Mouse (Mus musculus) right cerebral cortex, postnatal 10 days (tissue): ENCODE data around the gene Mcu.

Source experiments
- DNase-seq, 2 experiments: peaks; one replicate each; pipeline ENCODE4 v3.0.0; 2021; ENCODE audit warnings: low spot score in 2 of 2

The Mcu gene

GRCm38 (mm10) chr10:59613276-59613675 lies 3.2 kb downstream of the Mcu start:
- DNase-seq = no peak

GRCm38 (mm10) chr10:59604879-59605464 lies 11.5 kb downstream of the Mcu start:
- no peak for DNase-seq

GRCm38 (mm10) chr10:59603843-59604242 lies 12.6 kb downstream of the Mcu start:
- DNase-seq = no peak

- peak in 1 of 2 experiments; percentile 58 for DNase-seq
These were observed 13.6 kb downstream of the Mcu start for GRCm38 (mm10) chr10:59602891-59603290.

GRCm38 (mm10) chr10:59602043-59602442 lies 14.4 kb downstream of the Mcu start:
- DNase-seq = no peak

DNA sequence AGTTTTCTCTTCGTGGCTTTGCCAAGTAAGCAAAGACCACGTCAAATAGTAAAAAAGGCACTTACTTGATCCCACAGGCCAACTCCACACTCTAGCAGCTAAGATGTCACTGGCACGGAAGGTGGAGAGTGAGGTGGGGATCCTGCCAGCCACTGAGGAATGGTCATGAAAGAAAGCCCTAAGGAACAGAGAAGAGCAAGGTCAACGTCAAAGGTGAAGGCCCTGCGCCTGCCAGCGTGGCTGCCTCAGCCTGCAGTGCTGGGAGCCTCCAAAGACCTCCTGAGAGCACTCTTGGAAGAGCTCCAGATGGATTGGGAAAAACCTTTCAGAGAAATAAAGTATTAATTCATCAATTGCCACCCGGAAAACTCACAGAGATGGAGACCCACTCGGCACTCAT lies 16.0 kb downstream of the Mcu start:
- no peak for DNase-seq

GRCm38 (mm10) chr10:59593826-59594570 lies 22.5 kb downstream of the Mcu start:
- DNase-seq = peak; percentile 79 to 81

- no peak for DNase-seq
These were observed 25.9 kb downstream of the Mcu start for GRCm38 (mm10) chr10:59590606-59591005.

DNA sequence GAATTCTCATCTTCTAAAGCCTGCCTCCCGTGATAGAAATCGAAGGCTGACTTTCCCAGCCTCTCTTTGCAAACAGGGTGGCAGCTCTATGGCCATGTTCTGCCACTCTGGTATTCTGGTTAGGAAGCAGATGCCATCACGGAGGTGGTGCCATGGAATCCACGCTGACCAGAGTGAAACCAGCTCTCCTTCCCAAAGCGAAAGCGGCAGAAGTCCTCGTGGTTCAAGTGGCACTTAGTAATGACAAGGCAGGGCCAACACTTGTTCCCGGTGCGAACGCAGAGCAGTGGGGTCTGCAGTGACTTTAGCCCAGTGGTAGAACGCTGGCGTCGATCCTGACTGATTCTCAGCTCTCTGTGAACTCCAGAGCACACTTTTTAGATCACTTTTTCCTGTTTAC lies 26.6 kb downstream of the Mcu start:
- DNase-seq = no peak

DNA sequence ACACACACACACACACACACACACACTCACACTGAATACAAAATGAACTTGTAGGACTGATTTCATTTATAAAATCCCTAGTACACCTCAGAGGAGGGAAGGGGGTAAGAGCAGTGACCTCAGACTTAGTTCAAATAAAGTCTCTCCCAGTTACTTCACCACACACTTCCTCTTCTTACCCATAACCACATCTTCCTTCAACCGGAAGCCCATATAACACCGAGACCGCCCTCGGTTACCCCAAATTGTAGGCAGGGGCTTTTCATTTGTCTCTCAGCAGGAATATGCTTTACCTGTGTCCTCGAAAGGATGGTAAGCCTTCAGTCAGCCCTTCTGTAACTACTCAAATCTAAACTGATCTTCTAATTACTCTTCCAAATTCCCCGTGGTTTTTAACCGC lies 27.1 kb downstream of the Mcu start:
- DNase-seq = no peak

DNA sequence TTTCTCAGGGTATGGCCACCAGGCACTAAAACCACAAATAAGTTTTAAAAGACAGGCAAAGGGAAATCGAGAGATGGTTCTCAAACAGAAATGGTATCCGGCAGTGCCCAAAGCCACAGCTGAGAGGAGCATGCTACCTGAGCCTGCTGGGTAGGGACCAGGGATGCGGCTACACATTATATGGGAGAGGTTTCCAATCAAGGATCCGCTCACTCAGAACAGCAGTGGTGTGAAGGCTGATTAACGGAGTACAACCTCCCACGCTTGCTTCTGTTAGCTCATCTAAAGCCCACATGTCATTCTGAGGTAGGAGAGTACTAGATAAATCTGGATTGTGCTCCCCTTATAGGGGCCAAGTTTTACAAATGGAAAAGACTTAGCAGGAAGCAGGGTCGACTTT lies 28.4 kb downstream of the Mcu start:
- no peak for DNase-seq

DNA sequence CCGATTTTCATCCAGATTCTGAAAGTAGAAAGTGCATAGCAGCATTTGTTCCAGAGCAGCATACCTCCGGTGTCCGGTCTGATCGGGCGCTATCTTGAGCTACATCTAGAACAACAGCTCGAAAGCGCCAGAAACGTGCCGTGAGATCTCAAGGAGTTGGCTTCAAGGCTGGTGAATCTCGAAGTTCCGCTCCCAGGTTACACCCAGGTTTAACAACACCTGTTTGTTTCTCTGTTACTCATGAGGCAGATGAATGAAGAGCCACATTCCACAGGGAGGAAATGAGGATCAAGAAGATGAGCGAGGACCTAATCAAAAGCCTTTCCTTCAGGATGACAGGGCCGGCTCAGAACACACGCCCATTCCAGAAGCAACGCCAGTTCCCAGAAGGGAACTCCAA lies 29.7 kb downstream of the Mcu start:
- no peak for DNase-seq

- DNase-seq = no peak
These were observed 30.9 kb downstream of the Mcu start for GRCm38 (mm10) chr10:59585621-59586020.

- DNase-seq = no peak
These were observed 34.5 kb downstream of the Mcu start for GRCm38 (mm10) chr10:59581826-59582543.

GRCm38 (mm10) chr10:59580593-59581149 lies 35.8 kb downstream of the Mcu start:
- no peak for DNase-seq

GRCm38 (mm10) chr10:59579645-59580044 lies 36.8 kb downstream of the Mcu start:
- no peak for DNase-seq

DNA sequence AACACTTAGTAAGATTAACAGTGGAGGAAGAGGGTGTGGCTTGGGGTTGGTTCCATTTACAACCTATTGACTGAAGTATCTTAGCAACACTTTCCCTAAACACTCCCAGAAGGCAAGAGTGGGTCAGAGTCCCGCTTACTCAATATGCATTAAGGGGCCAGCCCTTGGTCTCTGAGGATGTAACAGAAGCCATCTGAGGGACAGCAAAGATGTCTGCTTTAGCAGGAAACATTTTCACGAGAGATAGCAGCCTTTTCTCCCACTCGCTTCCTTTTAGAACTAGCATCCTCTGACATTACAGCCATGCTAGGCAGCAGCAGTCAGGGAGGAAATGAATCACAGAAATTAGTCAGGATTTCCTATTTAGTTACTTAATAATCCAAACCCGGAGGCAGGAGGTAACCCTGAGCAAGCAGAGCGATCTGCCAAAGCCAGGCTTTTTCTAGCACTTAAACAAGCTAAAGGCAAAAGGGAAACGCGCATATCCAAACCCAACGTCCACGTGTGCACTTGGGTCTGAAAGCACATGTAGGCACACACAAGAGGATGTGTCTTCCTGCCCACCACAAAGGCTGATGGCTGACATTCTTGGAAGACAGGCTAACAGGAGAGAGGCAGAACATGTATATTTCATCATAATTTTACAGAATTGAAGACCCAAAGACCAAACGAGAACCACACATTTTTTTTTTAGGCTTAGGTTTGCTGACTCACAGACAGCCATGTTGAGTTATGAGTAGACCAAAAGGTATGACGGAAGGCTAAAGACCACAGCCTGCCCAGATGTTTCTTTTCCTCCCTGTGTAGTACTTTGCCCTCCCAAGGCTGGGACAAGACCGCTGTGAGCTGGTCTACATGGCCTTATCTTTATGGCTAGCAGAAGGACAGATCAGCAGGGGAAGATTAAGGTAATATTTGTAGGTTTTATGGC lies 38.4 kb downstream of the Mcu start:
- DNase-seq = no peak

GRCm38 (mm10) chr10:59576305-59576704 lies 40.2 kb downstream of the Mcu start:
- no peak for DNase-seq

DNA sequence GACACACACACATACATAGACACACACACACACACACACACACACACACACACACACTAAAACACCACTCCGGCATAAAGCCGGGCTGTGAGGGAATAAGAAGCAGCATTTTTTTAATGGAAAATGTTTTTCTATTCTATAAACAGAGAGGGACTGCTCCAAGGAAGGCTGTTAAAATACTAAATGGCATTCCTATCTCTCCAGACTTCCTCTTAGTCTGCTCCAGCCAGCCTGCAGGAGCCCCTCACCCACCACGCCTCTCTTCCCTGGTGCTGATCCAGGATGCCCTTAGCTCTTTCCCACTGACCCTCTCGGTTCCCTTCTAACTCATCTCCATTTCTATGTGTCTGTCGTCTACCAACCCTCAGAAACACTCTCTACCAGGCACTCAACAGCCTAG lies 44.5 kb downstream of the Mcu start:
- no peak for DNase-seq

- no peak for DNase-seq
These were observed 45.2 kb downstream of the Mcu start for GRCm38 (mm10) chr10:59571273-59571672.

GRCm38 (mm10) chr10:59570780-59571179 lies 45.7 kb downstream of the Mcu start:
- DNase-seq = no peak

- DNase-seq = no peak
These were observed 46.1 kb downstream of the Mcu start for GRCm38 (mm10) chr10:59570360-59570759.
